Mouse (Mus musculus) embryonic fibroblast, embryonic 13.5 days (primary cell): ENCODE results near the gene Ncam2.

Source experiments
- CTCF ChIP-seq: IDR thresholded peaks from 2 replicates; pipeline ENCODE4 v1.5.1; 2011; ENCODE audit warnings: mild to moderate bottlenecking, control low read depth, low read length, moderate library complexity, borderline replicate concordance; ENCODE audit not compliant: insufficient read depth
- POLR2A ChIP-seq: IDR thresholded peaks from 2 replicates; pipeline ENCODE4 v1.6.1; 2011; ENCODE audit warnings: low read depth, mild to moderate bottlenecking, control low read depth, low read length, moderate library complexity

DNA sequence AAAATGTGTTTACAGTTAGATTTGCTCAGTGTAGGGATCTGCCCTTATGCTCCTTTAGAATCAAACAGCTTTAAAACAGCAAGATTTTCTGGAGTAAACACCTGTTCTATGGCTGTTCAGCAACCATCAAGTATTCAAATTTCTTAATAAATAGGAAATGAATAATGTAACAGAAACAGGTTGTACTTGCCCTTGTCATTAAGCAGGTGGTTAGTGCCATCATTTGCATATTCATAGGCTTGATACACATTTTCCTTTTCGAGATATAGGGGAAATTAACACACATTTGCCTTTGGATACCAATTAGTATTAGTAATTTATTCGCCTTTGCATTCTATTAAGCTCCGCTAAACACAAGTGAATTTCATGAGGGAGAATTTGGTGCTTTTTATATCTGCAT, 335.7 kb downstream of the Ncam2 start:
- TF ChIP-seq CTCF (no peak), POLR2A (no peak)
